ENCODE assay signal across 9 mouse cellular contexts in the genomic region with DNA sequence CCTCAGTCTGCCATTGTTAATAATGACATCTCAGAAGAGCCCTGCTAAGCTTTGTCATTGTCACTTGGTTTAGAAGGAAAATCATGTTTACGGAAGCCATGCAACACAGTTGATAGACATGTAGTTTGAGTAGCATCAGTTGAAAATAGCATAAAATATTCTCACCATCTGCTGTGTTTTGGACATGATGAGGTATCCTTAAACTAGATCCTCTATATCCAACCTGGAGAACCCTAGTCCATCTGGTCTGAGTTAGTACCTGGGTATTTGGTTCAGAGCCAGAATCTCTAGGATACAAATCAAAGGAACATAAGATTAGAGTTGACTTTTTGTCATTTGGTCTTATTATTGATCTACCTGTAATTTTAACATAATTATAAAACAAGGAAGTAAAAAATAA.
"Had no signal": no experiment of that assay in that cellular context is flagged by ENCODE, and none has a peak within 500 bp of the region (broad histone marks: within the 10 kb centered on the region; RNA-seq: fewer than 3 reads in every experiment).

No protein-coding gene starts in this region.

- DNase-seq: lung, adult 2 months; lung, postnatal 14 days; lung, postnatal 36 days; right cerebral cortex, postnatal 14 days; right cerebral cortex, postnatal 4 days; spleen, adult 18-20 months; thymus, adult 18-20 months; thymus, postnatal 14 days; thymus, postnatal 36 days had no signal
